Mouse (Mus musculus) layer of hippocampus, adult 9-10 months (tissue): ENCODE data around the gene Fads3.

Source experiments
- DNase-seq: peaks from one replicate; pipeline ENCODE4 v3.0.0; 2022; ENCODE audit warnings: low spot score

The Fads3 gene

GRCm38 (mm10) chr19:10053692-10054260 lies 12.4 kb downstream of the Fads3 start:
- DNase-seq, result no peak

- DNase-seq, result no peak
These were observed 13.1 kb downstream of the Fads3 start for GRCm38 (mm10) chr19:10054361-10055075.

GRCm38 (mm10) chr19:10055261-10055660 lies 13.9 kb downstream of the Fads3 start:
- no peak for DNase-seq

- DNase-seq, result no peak
These were observed 14.7 kb downstream of the Fads3 start for GRCm38 (mm10) chr19:10055783-10056660.

- no peak for DNase-seq
These were observed 15.3 kb downstream of the Fads3 start for GRCm38 (mm10) chr19:10056686-10057085.

- DNase-seq, result no peak
These were observed 16.4 kb downstream of the Fads3 start for GRCm38 (mm10) chr19:10057486-10058351.

- DNase-seq, result no peak
These were observed 17.0 kb downstream of the Fads3 start for GRCm38 (mm10) chr19:10058352-10058825.

- no peak for DNase-seq
These were observed 17.6 kb downstream of the Fads3 start for GRCm38 (mm10) chr19:10058876-10059427.

GRCm38 (mm10) chr19:10059911-10060567 lies 18.7 kb downstream of the Fads3 start:
- no peak for DNase-seq

- no peak for DNase-seq
These were observed 19.6 kb downstream of the Fads3 start for GRCm38 (mm10) chr19:10060783-10061590.

- DNase-seq, result no peak
These were observed 20.3 kb downstream of the Fads3 start for GRCm38 (mm10) chr19:10061624-10062023.

- no peak for DNase-seq
These were observed 20.9 kb downstream of the Fads3 start for GRCm38 (mm10) chr19:10062292-10062691.

- DNase-seq, result no peak
These were observed 21.5 kb downstream of the Fads3 start for GRCm38 (mm10) chr19:10062862-10063261.

- DNase-seq, result no peak
These were observed 23.0 kb downstream of the Fads3 start for GRCm38 (mm10) chr19:10064173-10065012.

GRCm38 (mm10) chr19:10065465-10066188 lies 24.3 kb downstream of the Fads3 start:
- no peak for DNase-seq

GRCm38 (mm10) chr19:10066189-10066500 lies 24.8 kb downstream of the Fads3 start:
- no peak for DNase-seq

GRCm38 (mm10) chr19:10066502-10066901 lies 25.1 kb downstream of the Fads3 start:
- no peak for DNase-seq

- no peak for DNase-seq
These were observed 26.3 kb downstream of the Fads3 start for GRCm38 (mm10) chr19:10067701-10068100.
